Mouse (Mus musculus) cortical plate, adult 2 months (tissue): ENCODE data around the gene Map2.

Source experiments
- CTCF ChIP-seq: fragments of 200-500 bp; IDR thresholded peaks from 2 replicates; pipeline ENCODE4 v1.5.1; 2011; ENCODE audit warnings: mild to moderate bottlenecking, control low read depth, low read length; ENCODE audit not compliant: insufficient read depth; ENCODE audit errors: extremely low read depth
- POLR2A ChIP-seq: fragments of 200-500 bp; IDR thresholded peaks from 2 replicates; pipeline ENCODE4 v1.6.1; 2011; ENCODE audit warnings: mild to moderate bottlenecking, low read length, control low read depth; ENCODE audit not compliant: insufficient read depth; ENCODE audit errors: extremely low read depth

DNA sequence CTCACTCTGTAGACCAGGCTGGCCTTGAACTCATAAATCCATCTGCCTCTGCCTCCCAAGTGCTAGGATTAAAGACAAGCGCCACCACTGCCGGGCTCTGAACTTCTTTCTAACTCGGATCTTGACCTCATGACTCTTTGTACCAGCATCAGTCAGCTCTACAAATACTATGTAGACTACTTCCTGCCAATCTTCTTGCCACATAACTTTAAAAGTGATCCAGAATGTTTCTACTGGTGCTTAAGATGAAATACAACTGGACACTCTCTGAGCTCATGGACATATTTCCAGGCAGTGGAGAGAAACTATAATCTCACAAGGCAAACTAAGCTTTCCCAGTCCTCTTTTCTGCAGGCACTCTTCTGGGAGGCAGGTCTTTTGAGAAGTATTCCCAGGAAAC lies 284.3 kb downstream of the Map2 start:
- TF ChIP-seq CTCF: no peak
- TF ChIP-seq POLR2A: no peak
